Mouse (Mus musculus) cortical plate, adult 2 months (tissue): ENCODE measurements around the gene Rbms1. TPM values are rescaled to one million over a fixed set of nuclear protein-coding genes. Genes with fewer than 3 reads are reported as not detected.

ENCODE experiments used
- H3K27ac ChIP-seq: fragments of 200-500 bp; 2 replicates; pipeline ENCODE4 v1.5.1; 2012; ENCODE audit warnings: low read length, control low read depth, inconsistent platforms; ENCODE audit not compliant: insufficient read depth
- H3K4me1 ChIP-seq: fragments of 200-500 bp; 2 replicates; pipeline ENCODE4 v1.6.1; 2011; ENCODE audit warnings: low read length; ENCODE audit not compliant: control insufficient read depth, insufficient read depth
- H3K4me3 ChIP-seq: fragments of 200-500 bp; 2 replicates; pipeline ENCODE4 v1.5.1; 2011; ENCODE audit warnings: mild to moderate bottlenecking, low read length, control low read depth; ENCODE audit not compliant: insufficient read depth
- CTCF ChIP-seq: fragments of 200-500 bp; IDR thresholded peaks from 2 replicates; pipeline ENCODE4 v1.5.1; 2011; ENCODE audit warnings: mild to moderate bottlenecking, control low read depth, low read length; ENCODE audit not compliant: insufficient read depth; ENCODE audit errors: extremely low read depth
- POLR2A ChIP-seq: fragments of 200-500 bp; IDR thresholded peaks from 2 replicates; pipeline ENCODE4 v1.6.1; 2011; ENCODE audit warnings: mild to moderate bottlenecking, low read length, control low read depth; ENCODE audit not compliant: insufficient read depth; ENCODE audit errors: extremely low read depth
- polyA plus RNA-seq: library from polyadenylated mRNA; depleted of rRNA; stranded (reverse); fragments of >200 nt; gene quantifications from 2 replicates; pipeline ENCODE4 v1.2.3, GENCODE M21; 2012

Rbms1 gene
- polyA plus RNA-seq, 1 experiment: 18.8 TPM

DNA sequence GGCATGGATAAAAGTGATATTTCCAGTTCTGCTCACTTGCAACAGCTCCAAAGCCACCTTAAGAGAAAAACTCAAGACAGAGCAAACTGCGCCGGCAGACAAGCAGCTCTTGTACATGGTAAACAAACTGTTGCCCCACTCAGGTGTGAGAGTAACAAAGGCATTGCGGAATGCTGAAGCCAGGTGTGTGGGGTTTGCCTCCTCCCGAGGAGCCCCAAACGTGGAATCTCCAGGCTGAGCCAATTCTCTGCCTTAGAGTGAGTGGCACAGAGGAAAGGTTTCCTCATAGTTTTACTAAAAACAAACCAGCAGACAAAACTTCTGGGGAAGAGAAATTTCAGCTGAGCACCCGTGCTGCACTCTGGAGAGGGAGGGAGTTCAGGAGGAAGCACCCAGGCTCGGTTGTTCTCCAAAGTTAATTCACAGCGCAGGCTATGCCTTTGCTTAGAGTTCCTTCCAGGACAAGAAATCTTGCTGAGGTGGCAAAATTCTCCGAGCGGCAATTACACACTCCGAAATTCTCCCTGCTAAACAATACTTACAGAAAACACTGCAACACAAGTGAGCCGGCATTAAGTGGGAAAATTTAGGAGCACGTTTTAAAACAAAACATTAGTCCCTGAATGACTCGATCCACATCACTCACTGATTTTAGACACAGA is 111.8 kb downstream of the Rbms1 start:
- TF ChIP-seq CTCF: no peak
- no peak for TF ChIP-seq POLR2A
- Histone ChIP-seq H3K27ac (no peak overlapping the region), H3K4me3 (no peak overlapping the region), H3K4me1 (peaks cover 1% of the 10 kb centered on the region; the same call in 1 of the 2 replicates)

DNA sequence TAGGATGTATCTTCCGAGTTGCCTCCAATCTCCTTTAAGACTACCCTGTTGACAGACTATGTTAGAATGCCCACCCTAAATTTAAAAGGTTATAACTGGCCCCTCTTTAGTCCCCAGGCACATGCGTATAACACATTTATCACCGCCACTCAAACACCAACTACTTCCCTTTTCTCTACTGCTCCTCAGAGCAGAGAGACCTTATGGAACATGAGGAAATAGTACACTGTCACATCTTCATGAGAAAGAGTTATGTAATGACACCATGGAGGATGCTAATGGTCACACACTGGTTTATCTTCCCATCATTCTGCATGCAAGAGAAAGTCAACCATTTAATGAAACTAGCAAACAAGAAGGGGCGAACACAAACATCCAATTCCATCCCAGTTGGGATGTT is 114.5 kb downstream of the Rbms1 start:
- Histone ChIP-seq H3K27ac (no peak overlapping the region), H3K4me1 (no peaks in the 10 kb centered on the region; the same call in 1 of the 2 replicates), H3K4me3 (no peak overlapping the region)
- TF ChIP-seq POLR2A (no peak), CTCF (no peak)

DNA sequence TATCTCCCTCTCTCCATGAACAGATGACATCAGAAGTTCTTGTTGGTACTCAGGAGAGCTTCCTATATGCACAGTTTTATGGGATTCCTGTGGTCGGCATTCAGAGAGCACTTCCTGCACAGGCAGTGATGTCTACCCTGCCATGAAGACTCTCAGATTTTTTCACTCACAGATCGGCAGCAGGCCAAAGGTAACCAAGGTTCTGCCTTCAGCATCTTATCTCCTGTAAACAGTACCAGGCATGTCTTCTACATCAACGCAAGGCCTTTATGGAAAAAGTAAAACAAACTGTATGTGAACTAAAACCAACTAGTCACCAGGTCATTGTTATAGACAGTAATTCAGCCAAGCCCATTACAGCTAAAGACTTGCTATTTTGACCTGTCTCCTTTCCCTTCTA is 115.0 kb downstream of the Rbms1 start:
- H3K4me3 ChIP-seq: no peak overlapping the region
- no peak overlapping the region for H3K27ac ChIP-seq
- no peaks in the 10 kb centered on the region; the same call in 1 of the 2 replicates for H3K4me1 ChIP-seq
- TF ChIP-seq POLR2A (no peak), CTCF (no peak)

DNA sequence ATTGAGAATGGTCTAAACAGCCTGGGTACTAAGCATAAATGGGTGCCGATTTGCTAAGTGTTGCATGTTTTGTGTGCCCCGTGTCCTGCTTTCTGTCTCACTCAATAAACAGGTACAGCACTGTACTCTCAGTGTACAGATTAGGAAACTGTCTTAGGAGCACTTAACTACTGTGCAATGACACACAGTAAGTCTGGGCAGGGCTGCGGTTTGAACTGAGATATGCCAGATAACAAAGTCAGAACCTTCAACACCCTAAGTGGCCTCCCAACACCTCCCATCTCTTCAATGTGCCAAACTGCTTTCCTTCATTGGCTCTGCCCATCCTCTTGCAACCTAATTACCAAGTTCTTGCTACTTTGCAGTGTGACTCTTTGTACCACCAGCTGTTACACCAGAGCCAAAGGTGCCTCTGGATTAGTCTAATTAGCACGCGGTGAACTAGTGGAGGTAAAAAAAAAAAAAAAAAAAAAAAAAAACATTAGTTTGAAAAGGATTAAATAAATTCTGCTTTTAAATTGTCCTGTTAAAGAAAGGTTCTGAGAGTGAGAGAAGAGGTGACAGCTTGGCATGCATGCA is 117.6 kb downstream of the Rbms1 start:
- no peaks in the 10 kb centered on the region; the same call in 1 of the 2 replicates for H3K4me1 ChIP-seq
- TF ChIP-seq POLR2A (no peak), CTCF (no peak)
- H3K27ac ChIP-seq: no peak overlapping the region
- no peak overlapping the region for H3K4me3 ChIP-seq

DNA sequence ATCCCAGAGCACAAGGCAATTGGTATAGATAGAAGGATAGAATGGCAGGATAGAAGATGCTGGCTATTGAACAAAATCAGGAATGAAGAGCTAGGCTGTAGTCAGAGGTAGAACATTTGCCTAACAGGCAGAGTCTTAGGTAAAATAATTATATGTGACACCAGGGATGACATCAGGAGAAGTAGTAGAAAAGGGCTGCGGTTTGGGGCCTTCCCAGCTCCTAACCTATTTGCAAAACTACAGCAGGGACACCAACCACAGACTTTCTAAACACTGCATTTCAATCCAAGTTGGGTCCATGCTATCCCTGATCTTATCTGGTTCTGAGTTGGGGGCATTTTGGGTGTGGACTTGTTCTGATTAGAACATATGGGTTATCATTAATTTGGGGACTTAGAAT is 118.7 kb downstream of the Rbms1 start:
- TF ChIP-seq CTCF: no peak
- no peak for TF ChIP-seq POLR2A
- no peaks in the 10 kb centered on the region for H3K4me1 ChIP-seq
- H3K27ac ChIP-seq: no peak overlapping the region
- no peak overlapping the region for H3K4me3 ChIP-seq

DNA sequence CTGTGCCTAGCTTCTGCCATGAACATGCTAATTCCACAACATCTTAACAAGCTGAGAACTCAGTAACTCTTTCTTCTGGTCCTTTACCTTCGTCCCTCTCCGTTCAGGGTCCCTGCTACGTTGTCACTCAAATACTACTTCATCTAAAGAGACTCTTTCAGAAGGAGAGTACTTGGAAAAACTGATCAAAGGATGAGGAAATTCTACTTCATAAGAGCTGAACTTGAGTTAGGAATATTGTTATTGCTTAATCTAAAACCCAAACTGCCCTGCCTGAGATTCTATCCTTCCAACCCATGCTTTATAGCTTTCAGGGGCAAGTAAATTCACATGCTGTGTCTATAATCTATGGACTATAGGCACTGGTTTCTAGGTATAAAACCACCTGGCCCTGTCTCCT is 119.4 kb downstream of the Rbms1 start:
- H3K4me3 ChIP-seq: no peak overlapping the region
- no peaks in the 10 kb centered on the region; the same call in 1 of the 2 replicates for H3K4me1 ChIP-seq
- TF ChIP-seq CTCF (no peak), POLR2A (no peak)

DNA sequence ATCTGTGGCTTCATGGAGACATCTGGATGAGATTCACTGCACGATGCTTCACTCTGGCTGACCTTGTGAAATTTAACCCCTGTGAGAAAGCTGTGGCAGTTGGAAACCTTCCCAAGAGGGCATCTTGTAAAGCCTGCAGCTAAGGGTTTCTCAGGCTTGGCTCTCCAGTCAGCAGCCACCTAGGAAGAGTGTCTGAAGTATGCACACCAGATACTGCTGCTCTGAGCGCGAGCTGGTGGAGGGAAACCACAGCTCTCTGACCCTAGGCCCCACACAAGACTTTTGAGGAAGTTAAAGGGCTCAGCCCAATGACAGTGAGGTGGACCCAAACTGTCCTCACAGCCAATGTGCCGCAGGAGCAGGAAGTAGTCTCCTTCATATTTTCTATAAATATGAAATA is 120.0 kb downstream of the Rbms1 start:
- Histone ChIP-seq H3K4me1 (no peaks in the 10 kb centered on the region; the same call in 1 of the 2 replicates), H3K4me3 (no peak overlapping the region), H3K27ac (no peak overlapping the region)
- TF ChIP-seq POLR2A (no peak), CTCF (no peak)

More for the DNA sequence above, 119.4 kb downstream of the Rbms1 start:
- H3K27ac ChIP-seq: no peak overlapping the region

DNA sequence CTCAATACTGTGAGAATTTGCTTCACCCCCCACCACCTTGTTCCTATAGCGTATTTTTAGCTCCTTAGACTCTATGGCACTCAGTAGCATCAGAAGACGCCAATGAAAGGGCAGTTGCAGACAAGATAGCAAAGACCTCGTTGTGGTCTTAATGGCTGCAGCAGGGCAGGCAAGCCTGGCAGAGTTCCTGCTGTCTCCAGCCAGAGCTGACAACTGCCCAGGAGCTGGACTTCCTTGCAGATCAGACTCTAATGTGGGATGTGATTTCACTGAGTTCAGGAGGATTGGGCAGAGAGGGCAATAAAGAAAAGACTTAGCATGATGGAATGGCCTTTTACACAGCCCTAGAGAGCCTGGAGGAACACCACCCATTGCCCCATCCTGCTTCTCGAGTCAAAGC is 122.1 kb downstream of the Rbms1 start:
- no peaks in the 10 kb centered on the region; the same call in 1 of the 2 replicates for H3K4me1 ChIP-seq
- no peak overlapping the region for H3K4me3 ChIP-seq
- TF ChIP-seq CTCF (no peak), POLR2A (no peak)
- no peak overlapping the region for H3K27ac ChIP-seq

DNA sequence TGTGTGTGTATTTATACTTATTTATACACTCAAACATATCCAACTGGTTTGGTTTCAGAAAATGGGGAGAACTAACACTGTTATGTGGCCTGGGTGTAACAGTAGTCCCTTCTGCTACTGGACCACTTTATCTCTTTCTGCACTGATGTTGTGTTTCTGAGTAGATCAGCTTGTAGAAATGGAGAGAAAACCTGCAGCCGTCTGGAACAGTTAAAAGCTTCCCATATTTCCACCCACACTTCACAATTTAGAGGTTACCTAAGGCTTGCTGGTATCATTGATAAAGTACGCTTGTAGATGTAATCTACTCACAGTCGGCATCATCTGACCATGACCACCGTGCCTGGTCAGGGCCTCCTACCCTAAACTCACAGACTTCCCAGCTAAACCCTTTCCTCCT is 123.5 kb downstream of the Rbms1 start:
- Histone ChIP-seq H3K27ac (no peak overlapping the region), H3K4me3 (no peak overlapping the region), H3K4me1 (no peaks in the 10 kb centered on the region; the same call in 1 of the 2 replicates)
- no peak for TF ChIP-seq POLR2A
- TF ChIP-seq CTCF: no peak

DNA sequence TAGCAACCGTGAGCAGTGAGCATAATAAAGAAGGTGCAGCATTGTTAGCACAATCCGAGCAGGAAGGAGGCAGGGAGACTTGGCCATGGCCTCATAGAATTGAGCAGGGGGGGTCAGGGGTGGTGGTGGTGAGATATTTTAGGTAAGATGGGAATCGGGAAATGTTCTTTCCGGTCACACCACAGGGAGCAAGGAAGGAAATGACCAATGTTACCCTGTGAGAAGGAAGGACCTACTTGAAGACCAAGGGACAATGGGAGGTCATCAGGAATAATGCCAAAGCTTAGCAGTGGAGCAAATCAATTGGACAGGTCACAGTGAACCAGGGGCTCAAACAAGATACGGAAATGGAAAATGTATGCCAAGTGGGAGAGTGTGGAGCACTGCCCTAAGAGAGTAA is 124.1 kb downstream of the Rbms1 start:
- TF ChIP-seq CTCF (no peak), POLR2A (no peak)
- Histone ChIP-seq H3K27ac (no peak overlapping the region), H3K4me3 (no peak overlapping the region), H3K4me1 (no peaks in the 10 kb centered on the region; the same call in 1 of the 2 replicates)
